Mouse (Mus musculus) hindbrain, embryonic 13.5 days (tissue): Measurements from ENCODE around the gene Tcte2. TPM values are rescaled to one million over a fixed set of nuclear protein-coding genes. Genes with fewer than 3 reads are reported as not detected.

Experiments used
- ATAC-seq: fragments of 200-750 bp; cut with Nextera tagmentation; 2 replicates; pipeline ENCODE4 v1.8.0; 2017; ENCODE audit warnings: moderate TSS enrichment; ENCODE audit not compliant: low FRiP score
- H3K27ac ChIP-seq: fragments of 300-500 bp; sonication (generic); 2 replicates; pipeline ENCODE4 v1.5.1; 2015; ENCODE audit warnings: inconsistent platforms, mild to moderate bottlenecking, moderate library complexity
- H3K27me3 ChIP-seq: fragments of 300-500 bp; sonication (generic); 2 replicates; pipeline ENCODE4 v1.6.1; 2015; ENCODE audit warnings: mild to moderate bottlenecking, inconsistent platforms
- H3K36me3 ChIP-seq: fragments of 300-500 bp; sonication (generic); 2 replicates; pipeline ENCODE4 v1.6.1; 2015; ENCODE audit warnings: mild to moderate bottlenecking, inconsistent platforms
- H3K4me1 ChIP-seq: fragments of 300-500 bp; sonication (generic); replicated peaks from 2 replicates; pipeline ENCODE4 v1.6.1; 2015; ENCODE audit warnings: inconsistent platforms
- H3K4me2 ChIP-seq: fragments of 300-500 bp; sonication (generic); 2 replicates; pipeline ENCODE4 v1.6.1; 2015; ENCODE audit warnings: inconsistent platforms, mild to moderate bottlenecking, moderate library complexity
- H3K4me3 ChIP-seq: fragments of 300-500 bp; sonication (generic); 2 replicates; pipeline ENCODE4 v1.5.1; 2015; ENCODE audit warnings: mild to moderate bottlenecking, inconsistent platforms
- H3K9ac ChIP-seq: fragments of 300-500 bp; sonication (generic); 2 replicates; pipeline ENCODE4 v1.6.1; 2015; ENCODE audit warnings: mild to moderate bottlenecking, inconsistent platforms
- H3K9me3 ChIP-seq: fragments of 300-500 bp; sonication (generic); 2 replicates; pipeline ENCODE4 v1.6.1; 2016; ENCODE audit warnings: inconsistent platforms
- WGBS: fragments of 180-500 bp; shearing (Covaris S2); methylation state at CpG from one replicate; pipeline ENCODE4 v1.1.7; 2015; 5-methylcytosine and 5-hydroxymethylcytosine counted together
- polyA plus RNA-seq: library from polyadenylated mRNA; unstranded; fragments of >200 nt; fragmentation: Nextera tagmentation; extraction: Ambion mirVana; gene quantifications from 2 replicates; pipeline ENCODE4 v1.2.1, GENCODE M21; 2015

Tcte2 gene
- polyA plus RNA-seq, 1 experiment from 2014 or later = 20.8 TPM

- Histone ChIP-seq H3K4me3 (no peak overlapping the region), H3K9me3 (no peaks in the 10 kb centered on the region), H3K36me3 (no peaks in the 10 kb centered on the region), H3K4me1 (peaks cover 31% of the 10 kb centered on the region), H3K4me2 (no peak overlapping the region), H3K27me3 (no peaks in the 10 kb centered on the region), H3K9ac (no peak overlapping the region), H3K27ac (no peak overlapping the region)
- WGBS = 76% methylated on average over 1 of the region's 1 CpGs
- ATAC-seq = no peak
Observed at GRCm38 (mm10) chr17:13687656-13688055, 74.0 kb downstream of the Tcte2 start.

- H3K4me2 ChIP-seq = no peak overlapping the region
- WGBS = 41% methylated on average over 4 of the region's 4 CpGs
- no peak overlapping the region for H3K27ac ChIP-seq
- H3K4me3 ChIP-seq = no peak overlapping the region
- ATAC-seq = no peak
- no peaks in the 10 kb centered on the region for H3K36me3 ChIP-seq
- peaks cover 37% of the 10 kb centered on the region for H3K4me1 ChIP-seq
- H3K9ac ChIP-seq = no peak overlapping the region
- H3K9me3 ChIP-seq = no peaks in the 10 kb centered on the region
- no peaks in the 10 kb centered on the region for H3K27me3 ChIP-seq
Observed at GRCm38 (mm10) chr17:13687086-13687485, 74.5 kb downstream of the Tcte2 start.

DNA sequence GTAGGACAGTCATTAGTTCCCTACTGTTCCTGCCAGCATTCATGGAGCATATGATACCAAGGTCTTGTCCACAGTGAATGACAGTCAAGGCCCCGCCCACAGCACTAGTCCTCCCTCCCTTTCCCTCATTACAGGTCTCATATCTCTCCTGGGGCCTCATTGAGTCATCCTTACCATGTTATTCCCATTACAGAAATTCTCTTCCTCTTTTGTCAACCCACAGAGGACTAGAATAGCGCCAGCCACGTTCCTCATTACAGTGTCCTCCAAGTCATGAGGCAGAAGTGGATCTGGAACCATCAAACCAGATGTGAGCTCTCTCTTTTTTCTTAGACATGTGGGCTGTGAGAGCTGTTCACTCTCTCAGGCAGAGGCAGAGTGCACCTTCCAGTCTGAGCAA, 76.0 kb downstream of the Tcte2 start:
- Histone ChIP-seq H3K9ac (no peak overlapping the region), H3K9me3 (no peaks in the 10 kb centered on the region), H3K27ac (no peak overlapping the region), H3K4me2 (no peak overlapping the region), H3K4me1 (peaks cover 44% of the 10 kb centered on the region), H3K27me3 (no peaks in the 10 kb centered on the region), H3K36me3 (no peaks in the 10 kb centered on the region), H3K4me3 (no peak overlapping the region)
- WGBS = 80% methylated on average over 3 of the region's 3 CpGs
- no peak for ATAC-seq

GRCm38 (mm10) chr17:13684256-13684655, 77.4 kb downstream of the Tcte2 start:
- H3K9ac ChIP-seq = no peak overlapping the region

GRCm38 (mm10) chr17:13683411-13684174, 78.0 kb downstream of the Tcte2 start:
- Histone ChIP-seq H3K4me3 (peak overlapping the region; percentile 31), H3K9me3 (no peaks in the 10 kb centered on the region), H3K9ac (peak overlapping the region; percentile 62), H3K4me1 (peaks cover 50% of the 10 kb centered on the region), H3K36me3 (no peaks in the 10 kb centered on the region), H3K27me3 (no peaks in the 10 kb centered on the region), H3K4me2 (peak overlapping the region; percentile 41), H3K27ac (peak overlapping the region; percentile 79)
- peak; percentile 63 for ATAC-seq
- WGBS = 8% methylated on average over 15 of the region's 15 CpGs

More at GRCm38 (mm10) chr17:13684256-13684655, 77.4 kb downstream of the Tcte2 start:
- no peak overlapping the region for H3K27ac ChIP-seq
- no peaks in the 10 kb centered on the region for H3K27me3 ChIP-seq
- 65% methylated on average over 7 of the region's 7 CpGs for WGBS
- no peak for ATAC-seq
- H3K4me2 ChIP-seq = no peak overlapping the region
- H3K9me3 ChIP-seq = no peaks in the 10 kb centered on the region
- no peak overlapping the region for H3K4me3 ChIP-seq
- H3K4me1 ChIP-seq = peaks cover 54% of the 10 kb centered on the region
- no peaks in the 10 kb centered on the region for H3K36me3 ChIP-seq

- Histone ChIP-seq H3K4me3 (peak overlapping the region; percentile 31), H3K9me3 (no peaks in the 10 kb centered on the region), H3K27ac (peak overlapping the region; percentile 79), H3K9ac (peak overlapping the region; percentile 62), H3K27me3 (no peaks in the 10 kb centered on the region), H3K4me1 (peaks cover 51% of the 10 kb centered on the region), H3K4me2 (peak overlapping the region; percentile 41), H3K36me3 (no peaks in the 10 kb centered on the region)
- no peak for ATAC-seq
- 23% methylated on average over 4 of the region's 4 CpGs for WGBS
Observed at GRCm38 (mm10) chr17:13683027-13683410, 78.6 kb downstream of the Tcte2 start.

DNA sequence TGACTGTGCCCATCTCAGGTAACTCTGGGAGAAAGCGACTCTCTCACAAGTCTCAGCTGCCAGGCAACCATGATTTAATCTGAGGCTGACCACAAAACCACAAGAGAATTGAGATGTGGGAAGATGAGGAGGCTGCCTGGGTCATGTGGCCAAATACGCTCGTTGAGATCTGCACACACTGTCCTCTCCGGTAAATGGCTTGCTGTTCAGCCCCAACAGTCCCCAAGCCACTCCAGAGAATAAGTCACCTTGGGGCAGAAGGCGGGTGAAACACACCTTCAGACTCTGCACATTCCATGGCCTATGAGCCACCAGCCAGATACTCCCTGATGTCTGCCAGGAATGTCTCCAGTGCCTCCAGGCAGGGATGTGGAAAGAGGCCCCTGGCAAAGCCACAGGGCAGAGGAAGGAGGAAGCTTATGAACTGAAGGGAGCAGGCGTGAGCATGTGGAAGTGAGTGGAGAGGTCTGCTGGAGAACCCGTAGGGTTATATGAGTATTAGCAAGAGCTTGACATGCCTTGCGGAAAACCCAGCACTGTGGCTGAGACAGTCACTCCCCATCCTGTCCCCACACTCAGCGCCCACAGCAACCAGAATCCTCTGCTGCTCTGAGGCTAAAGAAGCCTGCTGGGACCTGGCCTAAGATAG, 79.1 kb downstream of the Tcte2 start:
- Histone ChIP-seq H3K27ac (peak overlapping the region; percentile 79), H3K27me3 (no peaks in the 10 kb centered on the region), H3K9ac (peak overlapping the region; percentile 62), H3K4me3 (peak overlapping the region; percentile 31), H3K36me3 (no peaks in the 10 kb centered on the region), H3K9me3 (no peaks in the 10 kb centered on the region), H3K4me2 (peak overlapping the region; percentile 41), H3K4me1 (peaks cover 51% of the 10 kb centered on the region)
- no peak for ATAC-seq
- WGBS = 68% methylated on average over 9 of the region's 9 CpGs

DNA sequence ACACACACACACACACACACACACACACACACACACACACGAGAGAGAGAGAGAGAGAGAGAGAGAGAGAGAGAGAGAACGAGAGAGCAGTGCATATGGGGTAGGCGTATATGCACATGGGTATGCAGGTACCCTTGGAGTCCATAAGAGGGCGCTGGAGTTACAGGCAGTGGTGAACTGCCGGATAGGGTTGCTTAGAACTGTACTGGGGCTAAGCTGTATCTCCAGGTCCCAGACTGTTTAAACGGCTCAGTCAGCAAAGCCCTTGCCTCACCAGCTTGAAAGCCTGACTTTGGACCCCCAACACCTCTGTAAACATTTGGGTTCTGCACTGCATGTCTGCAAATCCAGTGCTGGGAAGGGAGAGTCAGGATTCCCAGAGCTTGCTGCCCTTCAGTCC, 79.9 kb downstream of the Tcte2 start:
- Histone ChIP-seq H3K4me2 (peak overlapping the region; percentile 41; the same call in 1 of the 2 replicates), H3K9ac (no peak overlapping the region), H3K27me3 (no peaks in the 10 kb centered on the region), H3K36me3 (no peaks in the 10 kb centered on the region), H3K4me1 (peaks cover 50% of the 10 kb centered on the region), H3K9me3 (no peaks in the 10 kb centered on the region), H3K4me3 (no peak overlapping the region; the same call in 1 of the 2 replicates), H3K27ac (peak overlapping the region; percentile 79; the same call in 1 of the 2 replicates)
- no peak for ATAC-seq
- WGBS = 87% methylated on average over 6 of the region's 6 CpGs

GRCm38 (mm10) chr17:13681126-13681525, 80.5 kb downstream of the Tcte2 start:
- Histone ChIP-seq H3K4me2 (no peak overlapping the region), H3K27ac (peak overlapping the region; percentile 58), H3K9me3 (no peaks in the 10 kb centered on the region), H3K4me3 (no peak overlapping the region), H3K27me3 (no peaks in the 10 kb centered on the region), H3K4me1 (peaks cover 51% of the 10 kb centered on the region), H3K36me3 (no peaks in the 10 kb centered on the region), H3K9ac (no peak overlapping the region)
- ATAC-seq = no peak
- WGBS = 66% methylated on average over 6 of the region's 6 CpGs

DNA sequence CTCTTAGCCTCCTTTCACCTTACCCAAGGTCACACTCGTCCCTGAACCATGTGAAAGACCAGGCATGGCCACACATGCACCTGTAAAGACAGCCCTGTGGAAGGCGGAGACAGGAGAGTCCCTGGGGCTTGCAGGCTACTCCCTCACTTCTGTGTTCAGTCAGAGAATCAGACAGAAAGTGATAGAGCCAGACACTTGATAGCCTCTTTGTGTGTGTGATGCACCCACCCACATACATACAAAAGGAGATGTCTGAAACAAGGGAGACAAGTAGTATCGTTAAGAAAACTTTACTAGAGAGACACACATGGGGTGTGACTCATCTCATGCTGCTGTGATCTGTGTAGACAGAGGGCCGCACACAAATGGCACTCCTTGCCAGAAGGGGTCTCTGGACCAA, 81.3 kb downstream of the Tcte2 start:
- Histone ChIP-seq H3K9ac (no peak overlapping the region), H3K36me3 (no peaks in the 10 kb centered on the region), H3K4me2 (no peak overlapping the region), H3K4me1 (peaks cover 54% of the 10 kb centered on the region), H3K27me3 (no peaks in the 10 kb centered on the region), H3K9me3 (no peaks in the 10 kb centered on the region), H3K4me3 (no peak overlapping the region), H3K27ac (peak overlapping the region; percentile 56)
- ATAC-seq = no peak
- 68% methylated on average over 4 of the region's 4 CpGs for WGBS

DNA sequence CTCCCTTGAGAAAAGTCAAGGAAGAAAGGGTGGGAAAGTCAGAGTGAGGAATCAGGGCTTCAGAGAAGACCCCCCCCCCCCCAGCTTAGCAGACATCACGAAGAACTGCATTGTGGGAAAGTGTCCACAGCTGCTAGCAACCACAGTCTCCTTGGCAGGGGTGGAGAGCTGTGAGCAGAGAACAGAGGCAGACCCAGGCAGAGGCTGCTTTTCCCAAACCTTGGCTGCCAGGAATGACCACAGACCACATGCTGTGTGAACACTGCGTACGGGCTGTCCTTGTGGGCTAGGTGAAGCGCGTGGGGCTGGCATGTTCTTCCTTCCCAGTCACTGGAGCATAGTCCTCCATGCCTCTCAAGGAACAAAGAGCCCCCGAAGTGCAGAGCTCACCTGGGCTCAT, 81.9 kb downstream of the Tcte2 start:
- peaks cover 54% of the 10 kb centered on the region for H3K4me1 ChIP-seq
- no peak overlapping the region for H3K9ac ChIP-seq
- H3K27ac ChIP-seq = peak overlapping the region; percentile 56
- H3K27me3 ChIP-seq = no peaks in the 10 kb centered on the region
- H3K36me3 ChIP-seq = no peaks in the 10 kb centered on the region
- no peaks in the 10 kb centered on the region for H3K9me3 ChIP-seq
- WGBS = 72% methylated on average over 6 of the region's 6 CpGs
- no peak for ATAC-seq
- no peak overlapping the region for H3K4me3 ChIP-seq
- no peak overlapping the region for H3K4me2 ChIP-seq

DNA sequence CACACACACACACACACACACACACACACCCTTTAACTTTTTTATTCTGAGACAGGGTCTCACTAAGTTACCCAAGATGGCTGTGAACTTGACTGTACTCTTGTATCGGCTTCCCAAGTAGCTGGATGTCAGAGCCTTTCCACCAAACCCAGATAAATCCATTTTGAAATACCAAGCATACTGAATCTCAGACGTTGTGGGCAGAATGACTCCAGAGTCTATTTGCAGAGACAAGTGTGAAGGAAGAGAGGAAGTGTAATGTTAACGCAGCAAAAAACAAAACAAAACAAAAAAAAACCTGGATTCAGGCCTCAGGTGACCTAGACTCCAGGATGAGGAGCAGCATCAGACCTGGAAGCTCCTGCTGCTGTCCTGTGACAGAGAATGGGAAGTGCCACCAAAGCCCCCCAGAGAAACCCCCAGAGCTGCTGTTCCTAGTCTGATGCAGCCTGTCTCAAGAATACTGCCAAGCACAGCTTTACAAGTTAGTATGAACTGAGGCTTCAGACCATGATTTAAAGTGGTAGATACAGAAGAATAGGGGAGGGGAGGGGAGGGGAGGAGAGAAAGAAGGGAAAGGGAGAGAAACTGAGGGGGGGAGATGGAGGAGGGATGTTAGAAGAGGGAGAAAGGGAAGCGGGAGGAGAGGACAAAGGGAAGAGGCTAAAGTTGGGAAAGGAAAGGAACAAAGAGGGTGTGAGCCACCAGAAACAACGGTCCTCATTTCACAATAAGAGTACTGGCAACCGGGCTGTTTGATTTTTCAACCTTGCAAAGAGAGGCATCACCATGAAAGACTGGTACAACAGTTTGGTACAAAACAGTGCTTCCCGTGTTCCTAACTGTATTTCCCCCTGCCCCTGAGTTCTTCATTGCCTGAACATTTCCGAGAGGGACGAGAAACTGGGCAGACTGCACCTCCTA, 84.1 kb downstream of the Tcte2 start:
- peak overlapping the region; percentile 49; the same call in 1 of the 2 replicates for H3K9ac ChIP-seq
- no peaks in the 10 kb centered on the region for H3K9me3 ChIP-seq
- 33% methylated on average over 9 of the region's 9 CpGs for WGBS
- H3K4me2 ChIP-seq = peak overlapping the region; percentile 15; the same call in 1 of the 2 replicates
- peaks cover 41% of the 10 kb centered on the region for H3K4me1 ChIP-seq
- no peak for ATAC-seq
- H3K27me3 ChIP-seq = no peaks in the 10 kb centered on the region
- no peak overlapping the region for H3K4me3 ChIP-seq
- no peaks in the 10 kb centered on the region for H3K36me3 ChIP-seq
- H3K27ac ChIP-seq = peak overlapping the region; percentile 60
